Mouse (Mus musculus): ENCODE measurements around the gene Olfr608. TPM values are rescaled to one million over a fixed set of nuclear protein-coding genes. Genes with fewer than 3 reads are reported as not detected.

Olfr608 gene
- not detected in 2 replicates for total RNA-seq (2023)

DNA sequence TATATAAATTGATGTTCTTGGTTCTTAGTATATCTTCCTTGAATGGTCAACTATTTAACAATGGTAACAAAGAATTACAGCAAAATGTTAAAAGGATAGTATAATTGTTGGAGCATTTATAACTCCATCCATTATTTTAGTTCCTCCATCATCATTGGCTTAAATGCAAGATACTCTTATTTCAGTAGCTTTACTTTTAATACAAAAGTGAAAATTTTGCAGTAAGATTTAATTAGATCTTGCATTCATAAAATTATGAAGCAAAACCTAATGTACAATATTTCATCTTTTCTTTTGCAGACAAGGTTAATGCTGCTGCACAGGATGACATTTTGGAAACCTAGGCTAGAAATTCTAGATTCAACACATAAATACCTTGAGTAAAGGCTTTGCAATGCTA is at the start of gene Olfr608:
Gene Olfr608 (plus strand): TSS at position 301 of the 400 bp plus-strand sequence.

DNA sequence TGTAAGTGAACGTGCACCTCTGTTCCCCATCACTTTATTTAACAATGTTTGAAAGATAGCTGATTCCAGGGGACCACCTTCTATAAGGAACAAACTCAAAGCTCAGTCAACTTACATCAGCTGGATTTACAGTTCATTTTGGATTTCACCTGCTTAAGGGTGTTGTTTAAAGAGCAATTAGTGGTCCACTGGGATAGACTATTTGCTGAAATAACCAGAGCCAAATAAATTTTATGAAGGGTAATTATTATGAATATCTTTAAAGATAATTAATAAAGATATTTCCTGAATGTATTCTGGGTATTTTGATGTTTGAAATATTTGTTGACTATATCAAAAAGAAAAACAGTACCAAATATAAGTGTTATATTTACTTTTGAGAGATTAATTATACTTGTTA is 24.3 kb upstream of the Olfr608 start, which contains the start of gene Olfr605:
Gene Olfr605 (minus strand): TSS at position 101 of the 400 bp plus-strand sequence.

DNA sequence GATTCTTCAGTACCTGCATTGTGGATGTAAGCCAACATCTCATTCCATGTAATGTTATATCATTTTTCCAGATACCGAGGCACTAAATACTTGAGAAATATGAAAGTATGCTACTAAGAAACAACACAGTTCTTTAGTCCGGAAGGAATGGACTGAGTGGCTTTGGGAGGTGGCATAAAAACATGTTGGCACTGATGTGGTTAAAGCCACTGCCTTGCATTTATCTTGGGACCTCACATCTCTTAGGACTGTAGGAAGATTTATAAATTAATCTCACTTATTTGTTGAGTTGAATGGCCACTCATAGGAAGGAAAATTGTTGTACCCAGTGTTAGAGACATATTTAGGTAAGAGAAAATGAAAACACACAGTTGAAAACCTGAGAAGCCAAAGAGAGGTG is 20.9 kb upstream of the Olfr608 start, which contains the start of gene Olfr606:
Gene Olfr606 (plus strand): TSS at position 301 of the 400 bp plus-strand sequence.

DNA sequence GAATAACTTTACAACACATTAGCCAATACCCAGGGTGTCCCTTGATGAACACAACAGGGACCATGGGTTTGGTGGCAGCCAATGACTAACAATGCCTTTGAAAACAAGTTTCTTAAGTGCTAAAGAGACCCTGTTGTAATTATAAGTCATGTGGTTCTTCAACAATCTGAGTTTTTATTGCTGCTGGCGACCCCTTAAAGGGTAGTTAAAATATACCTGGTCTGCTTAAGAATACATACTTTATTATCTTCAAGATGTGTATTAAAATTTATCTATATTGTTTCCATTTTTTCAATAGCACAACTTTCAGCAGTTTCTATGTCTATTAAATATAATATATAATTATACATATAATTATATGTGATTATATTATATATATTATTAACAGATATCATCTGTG is 28.3 kb downstream of the Olfr608 start, which contains the start of gene Olfr609:
Gene Olfr609 (minus strand): TSS at position 101 of the 400 bp plus-strand sequence.

DNA sequence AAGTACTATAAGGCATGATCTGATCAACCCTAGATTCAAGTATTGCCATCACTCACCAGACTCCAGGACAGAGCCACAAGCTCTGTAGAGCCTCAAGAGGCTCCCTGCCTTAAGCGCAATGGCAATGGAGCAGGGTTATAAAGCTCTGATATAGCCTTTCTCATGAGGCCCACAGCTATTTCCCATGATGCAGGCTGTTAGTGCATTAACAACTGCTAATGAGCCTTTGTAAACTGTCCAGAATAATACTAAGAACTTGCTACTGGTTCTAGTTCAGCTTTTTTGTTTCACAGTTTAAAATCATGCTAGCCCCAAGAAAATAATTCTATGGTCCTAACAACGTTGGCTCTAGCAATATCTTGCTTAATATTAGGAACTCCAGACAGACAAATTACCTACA is 42.3 kb downstream of the Olfr608 start, which contains the start of gene Olfr610:
Gene Olfr610 (minus strand): TSS at position 101 of the 400 bp plus-strand sequence.

DNA sequence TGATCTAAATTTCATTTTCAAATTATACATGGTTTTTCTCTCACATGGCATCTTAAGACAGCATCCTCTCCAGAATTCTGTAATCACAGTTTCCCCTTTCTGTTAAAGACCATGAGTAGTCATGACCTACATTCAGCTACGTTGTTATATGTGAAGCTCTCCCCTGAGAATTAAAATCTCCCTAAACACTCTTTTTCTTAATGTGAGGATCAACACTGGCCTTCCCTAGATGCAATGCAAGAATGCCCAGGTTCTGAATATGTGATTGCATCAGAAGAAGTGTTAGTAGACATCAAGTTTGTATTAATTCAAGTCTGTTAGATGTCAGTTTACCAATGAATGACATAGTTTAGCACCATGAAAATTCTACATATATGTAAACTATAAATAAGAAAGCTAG is 51.1 kb downstream of the Olfr608 start, which contains the start of gene Olfr611:
Gene Olfr611 (minus strand): TSS at position 101 of the 400 bp plus-strand sequence.

Other genes with a start within 250 kb of the Olfr608 start
- not detected in 2 replicates for gene Usp17ld, start 217.4 kb upstream of the Olfr608 start, total RNA-seq (2023)
- not detected in 2 replicates for gene Olfr596, start 164.2 kb upstream of the Olfr608 start, total RNA-seq (2023)
- not detected in 2 replicates for gene Olfr597, start 153.6 kb upstream of the Olfr608 start, total RNA-seq (2023)
- gene Olfr598, start 146.3 kb upstream of the Olfr608 start, total RNA-seq (2023) = not detected in 2 replicates
- not detected in 2 replicates for gene Olfr599, start 134.0 kb upstream of the Olfr608 start, total RNA-seq (2023)
- not detected in 2 replicates for gene Olfr600, start 120.2 kb upstream of the Olfr608 start, total RNA-seq (2023)
- gene Olfr601, start 107.2 kb upstream of the Olfr608 start, total RNA-seq (2023) = not detected in 2 replicates
- gene Olfr603, start 83.7 kb upstream of the Olfr608 start, total RNA-seq (2023) = not detected in 2 replicates
- not detected in 2 replicates for gene Usp17lc, start 54.8 kb upstream of the Olfr608 start, total RNA-seq (2023)
- gene Olfr605, start 24.4 kb upstream of the Olfr608 start, total RNA-seq (2023) = not detected in 2 replicates
- not detected in 2 replicates for gene Olfr606, start 20.8 kb upstream of the Olfr608 start, total RNA-seq (2023)
- gene Olfr607, start 5.7 kb upstream of the Olfr608 start, total RNA-seq (2023) = not detected in 2 replicates
- not detected in 2 replicates for gene Olfr609, start 28.2 kb downstream of the Olfr608 start, total RNA-seq (2023)
- not detected in 2 replicates for gene Olfr610, start 42.2 kb downstream of the Olfr608 start, total RNA-seq (2023)
- gene Olfr611, start 51.0 kb downstream of the Olfr608 start, total RNA-seq (2023) = not detected in 2 replicates
- gene Olfr612, start 72.8 kb downstream of the Olfr608 start, total RNA-seq (2023) = not detected in 2 replicates
- not detected in 2 replicates for gene Olfr613, start 78.2 kb downstream of the Olfr608 start, total RNA-seq (2023)
- not detected in 2 replicates for gene Olfr615, start 86.2 kb downstream of the Olfr608 start, total RNA-seq (2023)
- not detected in 2 replicates for gene Olfr616, start 99.3 kb downstream of the Olfr608 start, total RNA-seq (2023)
- gene Olfr617, start 103.2 kb downstream of the Olfr608 start, total RNA-seq (2023) = not detected in 2 replicates
- not detected in 2 replicates for gene Olfr618, start 120.2 kb downstream of the Olfr608 start, total RNA-seq (2023)
- not detected in 2 replicates for gene Olfr619, start 130.7 kb downstream of the Olfr608 start, total RNA-seq (2023)
- not detected in 2 replicates for gene Olfr620, start 142.7 kb downstream of the Olfr608 start, total RNA-seq (2023)
- gene Olfr622, start 172.8 kb downstream of the Olfr608 start, total RNA-seq (2023) = not detected in 2 replicates
- not detected in 2 replicates for gene Olfr623, start 193.8 kb downstream of the Olfr608 start, total RNA-seq (2023)
- not detected in 2 replicates for gene Olfr624, start 201.3 kb downstream of the Olfr608 start, total RNA-seq (2023)
- gene Olfr625-ps1, start 212.8 kb downstream of the Olfr608 start, total RNA-seq (2023) = not detected in 2 replicates
- gene Olfr243, start 244.8 kb downstream of the Olfr608 start, total RNA-seq (2023) = not detected in 2 replicates